Mouse (Mus musculus) embryo, embryonic 10 days (tissue): ENCODE data around the gene Ambp.

Experiments used
- DNase-seq: peaks from one replicate; pipeline ENCODE4 v3.0.0-alpha.2; 2015; ENCODE audit warnings: low spot score

Ambp gene

DNA sequence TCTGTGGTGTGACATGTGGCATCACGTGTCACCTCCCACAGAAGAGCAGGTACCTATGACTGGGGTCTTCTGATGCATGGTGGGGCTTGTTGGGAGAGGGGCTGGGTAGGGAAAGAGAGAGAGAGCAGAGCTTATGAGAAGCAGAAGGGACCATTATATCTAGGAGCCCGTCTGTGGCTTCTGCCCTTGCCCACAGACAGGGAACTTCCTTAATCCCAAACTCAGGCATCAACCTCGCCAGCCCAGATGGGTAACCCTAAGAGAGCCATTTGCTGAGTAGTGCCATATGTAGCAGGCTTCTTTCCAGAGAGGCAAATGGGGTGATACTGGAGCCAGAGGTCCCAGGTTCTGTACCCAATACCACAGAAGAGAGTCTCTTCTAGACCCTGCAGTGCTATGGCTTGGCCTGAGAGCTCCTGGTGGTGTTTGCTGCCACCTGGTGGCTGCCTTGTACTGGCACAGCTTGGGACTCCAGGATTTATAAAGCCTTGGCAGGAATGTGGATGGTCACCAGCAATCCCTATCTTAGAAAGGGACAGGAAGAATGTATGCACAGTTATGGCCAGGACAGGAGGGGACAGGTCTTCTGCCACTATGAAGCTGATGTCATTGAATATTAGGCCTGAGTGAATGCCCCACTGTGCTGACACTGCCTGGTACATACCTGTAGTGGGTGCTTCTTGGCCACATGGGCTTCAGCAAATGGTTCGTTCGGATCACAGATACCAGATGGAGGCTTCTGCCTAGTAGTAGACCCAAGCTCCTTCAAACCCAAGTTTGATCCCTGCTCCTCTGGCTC lies 35.8 kb downstream of the Ambp start:
- DNase-seq, result peak; percentile 90

GRCm38 (mm10) chr4:63105651-63106050 lies 48.9 kb downstream of the Ambp start:
- no peak for DNase-seq

GRCm38 (mm10) chr4:63102025-63102424 lies 52.6 kb downstream of the Ambp start:
- no peak for DNase-seq

- DNase-seq, result no peak
These were observed 54.1 kb downstream of the Ambp start for GRCm38 (mm10) chr4:63100478-63100877.

GRCm38 (mm10) chr4:63097603-63098002 lies 57.0 kb downstream of the Ambp start:
- DNase-seq, result no peak
